Mouse (Mus musculus): ENCODE measurements around the gene Cep128. TPM values are rescaled to one million over a fixed set of nuclear protein-coding genes. Genes with fewer than 3 reads are reported as not detected.

Gene Cep128
- polyA plus RNA-seq, 1 experiment from 2014 or later: 10.2 TPM

DNA sequence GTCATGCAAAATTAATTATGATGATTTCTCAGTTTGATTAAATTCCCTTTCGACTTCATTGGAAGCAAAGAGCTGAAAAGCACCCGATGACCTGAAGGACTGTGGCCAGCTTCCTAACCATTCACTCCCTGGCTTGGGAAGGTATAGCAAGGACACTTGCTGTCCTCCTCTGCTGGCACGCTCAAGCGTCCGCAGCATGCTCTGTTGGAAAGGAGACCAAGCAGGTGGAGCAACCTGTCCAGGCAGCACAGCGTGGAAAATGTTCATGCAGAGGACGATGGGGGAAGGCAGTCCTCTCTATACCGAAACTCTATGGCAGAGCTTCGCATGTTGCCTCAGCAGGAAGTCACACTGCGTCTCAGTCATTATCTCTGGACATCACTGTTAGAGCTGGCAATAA, 327.3 kb downstream of the Cep128 start:
- no peak overlapping the region for H3K27ac ChIP-seq (ENCODE audit: low read length)
- ATAC-seq (ENCODE audit: insufficient number of reproducible peaks, insufficient read depth, low FRiP score, low read depth): no peak
- H3K36me3 ChIP-seq (ENCODE audit: control insufficient read depth, insufficient read depth, low read length): no peaks in the 10 kb centered on the region
- WGBS: 87% methylated on average over 10 of the region's 10 CpGs
- H3K27me3 ChIP-seq (ENCODE audit: control insufficient read depth, insufficient read depth, low read length): no peaks in the 10 kb centered on the region
- no peaks in the 10 kb centered on the region for H3K9me3 ChIP-seq (ENCODE audit: control insufficient read depth, low read depth, low read length)
- no peak overlapping the region for H3K9ac ChIP-seq (replicated peaks; ENCODE audit: low read depth, low read length)
- no peaks in the 10 kb centered on the region for H3K4me1 ChIP-seq (ENCODE audit: control insufficient read depth, insufficient read depth, low read length)
- no peak overlapping the region for H3K4me3 ChIP-seq (ENCODE audit: low read depth, low read length)
- H3K4me2 ChIP-seq (replicated peaks; ENCODE audit: low read depth, low read length): no peak overlapping the region

DNA sequence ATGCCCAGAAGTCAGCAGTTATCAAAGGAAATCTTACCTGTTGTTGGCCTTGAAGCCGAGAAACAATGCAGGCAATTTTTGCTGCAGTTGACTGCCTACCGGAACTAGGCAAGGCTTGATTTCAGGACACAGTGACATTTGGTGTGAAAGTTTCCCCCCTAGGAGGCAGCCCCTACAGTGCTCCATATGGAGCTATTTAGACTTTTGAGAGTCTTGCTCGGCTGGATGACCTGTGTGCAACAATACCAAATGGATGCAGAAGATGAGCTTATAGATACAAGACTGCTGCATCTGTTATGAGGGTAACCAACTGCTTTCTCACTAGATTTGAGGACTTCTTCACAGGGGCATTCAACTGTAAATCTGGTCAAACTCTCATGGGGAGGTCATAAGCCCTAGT, 331.9 kb downstream of the Cep128 start:
- Histone ChIP-seq H3K9ac (replicated peaks; ENCODE audit: low read depth, low read length) (no peak overlapping the region), H3K4me2 (replicated peaks; ENCODE audit: low read depth, low read length) (no peak overlapping the region), H3K4me3 (ENCODE audit: low read depth, low read length) (no peak overlapping the region), H3K9me3 (ENCODE audit: control insufficient read depth, low read depth, low read length) (no peaks in the 10 kb centered on the region), H3K36me3 (ENCODE audit: control insufficient read depth, insufficient read depth, low read length) (no peaks in the 10 kb centered on the region), H3K4me1 (ENCODE audit: control insufficient read depth, insufficient read depth, low read length) (no peaks in the 10 kb centered on the region), H3K27me3 (ENCODE audit: control insufficient read depth, insufficient read depth, low read length) (no peaks in the 10 kb centered on the region), H3K27ac (ENCODE audit: low read length) (no peak overlapping the region)
- no peak for ATAC-seq (ENCODE audit: insufficient number of reproducible peaks, insufficient read depth, low FRiP score, low read depth)
- WGBS: 88% methylated on average over 3 of the region's 3 CpGs

DNA sequence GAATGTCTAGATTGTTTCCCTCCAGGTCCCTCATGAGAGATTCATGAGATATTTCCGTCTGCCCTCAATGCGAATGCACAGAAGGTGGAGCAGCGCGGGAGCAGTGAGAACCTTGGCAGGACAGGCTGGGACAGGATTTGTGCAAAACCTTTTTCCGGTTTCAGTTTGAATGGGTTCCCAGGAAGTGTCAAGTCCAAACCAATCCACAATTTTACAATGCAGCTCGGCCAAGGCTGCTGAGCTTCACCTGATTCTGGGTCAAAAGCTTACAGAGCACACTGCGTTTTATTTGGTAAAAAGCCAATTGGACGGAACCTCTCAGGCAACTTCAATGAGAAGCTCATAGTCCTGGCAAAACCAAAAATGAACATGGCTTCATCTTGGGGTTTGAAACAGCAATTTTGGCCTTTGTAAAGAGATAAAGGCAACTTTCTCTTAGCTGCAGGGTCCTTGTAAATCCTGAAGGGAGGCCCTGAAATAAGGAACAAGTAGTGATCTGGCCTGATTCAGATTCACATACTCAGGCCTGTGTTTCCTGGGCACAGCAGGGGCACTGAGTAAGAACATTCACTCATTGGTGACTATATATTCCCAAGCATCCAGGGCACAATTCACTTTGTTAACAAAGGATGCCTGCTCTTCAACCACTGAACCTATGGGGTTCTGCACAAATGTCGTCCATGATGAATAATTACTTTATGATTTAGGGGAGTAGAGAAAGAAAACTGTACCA, 333.4 kb downstream of the Cep128 start:
- no peak overlapping the region for H3K9ac ChIP-seq (replicated peaks; ENCODE audit: low read depth, low read length)
- H3K36me3 ChIP-seq (ENCODE audit: control insufficient read depth, insufficient read depth, low read length): no peaks in the 10 kb centered on the region
- 67% methylated on average over 9 of the region's 9 CpGs for WGBS
- no peak for ATAC-seq (ENCODE audit: insufficient number of reproducible peaks, insufficient read depth, low FRiP score, low read depth)
- no peak overlapping the region for H3K4me2 ChIP-seq (replicated peaks; ENCODE audit: low read depth, low read length)
- no peak overlapping the region for H3K4me3 ChIP-seq (ENCODE audit: low read depth, low read length)
- H3K27me3 ChIP-seq (ENCODE audit: control insufficient read depth, insufficient read depth, low read length): no peaks in the 10 kb centered on the region
- no peaks in the 10 kb centered on the region for H3K9me3 ChIP-seq (ENCODE audit: control insufficient read depth, low read depth, low read length)
- H3K27ac ChIP-seq (ENCODE audit: low read length): no peak overlapping the region
- H3K4me1 ChIP-seq (ENCODE audit: control insufficient read depth, insufficient read depth, low read length): no peaks in the 10 kb centered on the region

DNA sequence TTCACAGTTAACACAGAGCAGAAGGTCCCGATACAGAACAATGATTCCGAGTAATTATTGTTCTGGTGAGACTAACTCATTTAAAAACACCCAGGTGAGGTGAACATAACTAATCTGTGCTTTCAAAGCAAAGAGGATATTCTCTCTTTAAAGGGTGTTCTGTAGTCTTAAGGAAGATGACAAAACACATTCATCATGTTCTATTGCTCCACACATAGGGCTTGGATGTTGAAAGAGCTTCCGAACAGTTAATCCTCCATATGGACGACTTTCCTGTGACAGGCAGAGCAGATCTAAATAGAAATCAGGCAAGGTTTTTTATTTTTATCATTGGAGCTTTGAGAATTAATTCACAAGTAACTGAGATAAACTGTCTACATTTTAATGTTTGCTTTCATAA, 342.8 kb downstream of the Cep128 start:
- Histone ChIP-seq H3K9me3 (ENCODE audit: control insufficient read depth, low read depth, low read length) (no peaks in the 10 kb centered on the region), H3K36me3 (ENCODE audit: control insufficient read depth, insufficient read depth, low read length) (no peaks in the 10 kb centered on the region), H3K27ac (ENCODE audit: low read length) (no peak overlapping the region), H3K27me3 (ENCODE audit: control insufficient read depth, insufficient read depth, low read length) (no peaks in the 10 kb centered on the region), H3K4me1 (ENCODE audit: control insufficient read depth, insufficient read depth, low read length) (no peaks in the 10 kb centered on the region), H3K4me3 (ENCODE audit: low read depth, low read length) (no peak overlapping the region), H3K4me2 (replicated peaks; ENCODE audit: low read depth, low read length) (no peak overlapping the region), H3K9ac (replicated peaks; ENCODE audit: low read depth, low read length) (no peak overlapping the region)
- WGBS: 67% methylated on average over 4 of the region's 4 CpGs
- ATAC-seq (ENCODE audit: insufficient number of reproducible peaks, insufficient read depth, low FRiP score, low read depth): no peak

DNA sequence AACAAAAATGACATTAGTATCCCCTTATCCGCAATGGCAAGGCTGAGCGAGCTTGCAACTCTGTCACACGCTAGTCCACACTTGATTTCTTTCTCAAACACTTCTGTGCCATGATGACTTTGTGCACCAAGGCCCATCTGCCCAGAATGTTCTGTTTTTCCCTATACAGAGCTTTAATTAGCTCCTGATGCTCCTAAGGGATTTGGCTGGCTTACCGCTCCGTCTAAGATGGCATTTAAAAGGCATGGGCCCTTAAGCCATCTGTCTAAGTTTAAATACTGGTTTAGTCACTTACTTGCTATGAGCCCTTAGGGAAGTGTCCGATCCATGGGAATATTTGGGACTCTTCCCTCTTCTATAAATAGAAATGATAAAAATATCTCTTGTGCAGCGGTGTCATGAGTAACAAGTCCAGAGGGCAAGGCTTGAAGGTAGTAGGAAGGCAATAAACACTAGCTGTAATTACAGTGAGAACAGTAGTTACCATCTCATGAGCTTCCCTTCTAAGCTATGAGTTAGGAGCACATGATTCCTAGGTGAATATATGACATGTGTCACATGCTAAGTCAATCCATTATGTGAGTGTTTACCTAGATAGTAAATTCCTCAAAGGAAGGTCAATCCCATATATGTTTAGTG, 343.8 kb downstream of the Cep128 start:
- no peaks in the 10 kb centered on the region for H3K9me3 ChIP-seq (ENCODE audit: control insufficient read depth, low read depth, low read length)
- H3K9ac ChIP-seq (replicated peaks; ENCODE audit: low read depth, low read length): no peak overlapping the region
- no peak overlapping the region for H3K4me2 ChIP-seq (replicated peaks; ENCODE audit: low read depth, low read length)
- H3K4me3 ChIP-seq (ENCODE audit: low read depth, low read length): no peak overlapping the region
- H3K27me3 ChIP-seq (ENCODE audit: control insufficient read depth, insufficient read depth, low read length): no peaks in the 10 kb centered on the region
- H3K27ac ChIP-seq (ENCODE audit: low read length): no peak overlapping the region
- H3K36me3 ChIP-seq (ENCODE audit: control insufficient read depth, insufficient read depth, low read length): no peaks in the 10 kb centered on the region
- no peaks in the 10 kb centered on the region for H3K4me1 ChIP-seq (ENCODE audit: control insufficient read depth, insufficient read depth, low read length)
- WGBS: 90% methylated on average over 7 of the region's 7 CpGs
- no peak for ATAC-seq (ENCODE audit: insufficient number of reproducible peaks, insufficient read depth, low FRiP score, low read depth)

DNA sequence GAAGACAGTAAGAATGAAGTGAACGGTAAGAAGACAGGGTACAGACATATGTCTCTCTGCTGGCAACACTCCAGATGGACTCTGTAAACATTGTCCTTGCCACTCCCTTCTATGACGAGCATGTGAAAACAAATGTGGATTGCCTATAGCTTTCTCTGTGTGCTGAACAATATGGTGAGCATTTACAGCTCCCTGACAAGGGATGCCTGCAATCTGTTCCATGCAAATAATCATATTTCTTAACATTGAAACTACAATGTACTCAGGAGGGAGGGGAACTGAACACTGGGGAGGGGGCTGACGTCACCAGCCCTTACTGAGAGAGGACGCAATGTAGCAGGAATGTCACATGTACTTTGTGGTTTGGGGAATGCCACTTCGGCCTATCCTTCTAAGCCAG, 355.1 kb downstream of the Cep128 start:
- H3K27me3 ChIP-seq (ENCODE audit: control insufficient read depth, insufficient read depth, low read length): no peaks in the 10 kb centered on the region
- WGBS: 52% methylated on average over 5 of the region's 5 CpGs
- no peak overlapping the region for H3K4me3 ChIP-seq (ENCODE audit: low read depth, low read length)
- no peaks in the 10 kb centered on the region for H3K4me1 ChIP-seq (ENCODE audit: control insufficient read depth, insufficient read depth, low read length)
- ATAC-seq (ENCODE audit: insufficient number of reproducible peaks, insufficient read depth, low FRiP score, low read depth): no peak
- H3K36me3 ChIP-seq (ENCODE audit: control insufficient read depth, insufficient read depth, low read length): no peaks in the 10 kb centered on the region
- no peak overlapping the region for H3K27ac ChIP-seq (ENCODE audit: low read length)
- no peak overlapping the region for H3K4me2 ChIP-seq (replicated peaks; ENCODE audit: low read depth, low read length)
- H3K9ac ChIP-seq (replicated peaks; ENCODE audit: low read depth, low read length): no peak overlapping the region
- no peaks in the 10 kb centered on the region for H3K9me3 ChIP-seq (ENCODE audit: control insufficient read depth, low read depth, low read length)

DNA sequence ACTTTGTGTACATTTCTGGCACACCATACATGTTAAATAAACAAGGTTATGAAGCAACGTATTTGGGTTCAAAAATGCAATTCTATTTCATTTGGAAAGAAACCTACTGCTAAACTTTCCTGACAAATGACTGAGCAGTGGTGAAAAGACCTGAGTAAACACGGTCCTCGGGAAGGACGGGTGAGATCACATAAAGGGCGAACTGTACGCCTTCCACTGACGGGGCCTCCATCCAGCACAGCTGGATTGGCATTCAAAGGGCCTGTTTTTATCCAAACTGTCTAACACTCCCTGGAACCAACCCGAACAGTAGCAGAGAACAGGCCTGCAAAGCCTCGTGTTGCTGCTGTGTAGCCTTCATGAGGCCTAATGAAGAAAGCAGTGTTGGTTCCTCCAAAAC, 356.5 kb downstream of the Cep128 start:
- Histone ChIP-seq H3K27me3 (ENCODE audit: control insufficient read depth, insufficient read depth, low read length) (no peaks in the 10 kb centered on the region), H3K9me3 (ENCODE audit: control insufficient read depth, low read depth, low read length) (no peaks in the 10 kb centered on the region), H3K36me3 (ENCODE audit: control insufficient read depth, insufficient read depth, low read length) (no peaks in the 10 kb centered on the region), H3K4me3 (ENCODE audit: low read depth, low read length) (no peak overlapping the region), H3K4me1 (ENCODE audit: control insufficient read depth, insufficient read depth, low read length) (no peaks in the 10 kb centered on the region), H3K4me2 (replicated peaks; ENCODE audit: low read depth, low read length) (no peak overlapping the region), H3K9ac (replicated peaks; ENCODE audit: low read depth, low read length) (no peak overlapping the region), H3K27ac (ENCODE audit: low read length) (peak overlapping the region; percentile 29; the same call in 1 of the 2 replicates)
- WGBS: 33% methylated on average over 9 of the region's 9 CpGs
- peak; percentile 63; the same call in 1 of the 2 replicates for ATAC-seq (ENCODE audit: insufficient number of reproducible peaks, insufficient read depth, low FRiP score, low read depth)

DNA sequence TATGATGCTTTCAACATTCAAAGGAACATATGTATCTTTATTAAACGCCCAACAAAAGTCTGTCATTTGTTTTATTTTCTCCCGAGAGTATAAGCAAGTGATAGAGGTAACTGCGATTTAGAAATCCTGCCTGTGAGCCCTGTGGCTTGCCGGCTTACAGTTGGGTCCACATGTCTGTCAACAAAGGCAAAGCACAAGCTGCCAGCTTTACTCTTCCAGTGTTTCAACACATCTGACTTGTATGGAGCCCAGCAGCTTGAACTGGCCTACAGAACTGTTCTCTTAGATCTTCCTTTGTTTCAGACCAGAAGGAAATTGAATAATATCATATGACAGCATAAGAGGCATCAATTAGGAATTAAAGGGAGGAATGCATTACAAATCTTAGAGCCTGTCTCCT, 357.1 kb downstream of the Cep128 start:
- no peaks in the 10 kb centered on the region for H3K4me1 ChIP-seq (ENCODE audit: control insufficient read depth, insufficient read depth, low read length)
- no peak overlapping the region for H3K9ac ChIP-seq (replicated peaks; ENCODE audit: low read depth, low read length)
- no peaks in the 10 kb centered on the region for H3K9me3 ChIP-seq (ENCODE audit: control insufficient read depth, low read depth, low read length)
- ATAC-seq (ENCODE audit: insufficient number of reproducible peaks, insufficient read depth, low FRiP score, low read depth): no peak
- H3K4me2 ChIP-seq (replicated peaks; ENCODE audit: low read depth, low read length): no peak overlapping the region
- H3K36me3 ChIP-seq (ENCODE audit: control insufficient read depth, insufficient read depth, low read length): no peaks in the 10 kb centered on the region
- H3K4me3 ChIP-seq (ENCODE audit: low read depth, low read length): no peak overlapping the region
- WGBS: 65% methylated on average over 4 of the region's 4 CpGs
- H3K27me3 ChIP-seq (ENCODE audit: control insufficient read depth, insufficient read depth, low read length): no peaks in the 10 kb centered on the region
- no peak overlapping the region; the same call in 1 of the 2 replicates for H3K27ac ChIP-seq (ENCODE audit: low read length)
